Mouse (Mus musculus) monocyte, adult 5-6 weeks (primary cell): ENCODE data around the gene Slc47a1. TPM values are rescaled to one million over a fixed set of nuclear protein-coding genes. Genes with fewer than 3 reads are reported as not detected.

Experiments
- total RNA-seq: library from RNA; stranded (forward); fragments of 200-1000, 200-491, 200-594 nt; gene quantifications from 3 replicates; pipeline ENCODE4 v1.2.3, GENCODE M21; 2017

Gene Slc47a1
- total RNA-seq, 1 experiment from 2014 or later = not detected

Other genes with a start within 250 kb of the Slc47a1 start
- 40.7 to 65.8 TPM (median 44.4 TPM) in 3 replicates for gene Usp22, start 203.3 kb downstream of the Slc47a1 start, total RNA-seq
- not detected in 3 replicates for gene Aldh3a1, start 170.8 kb downstream of the Slc47a1 start, total RNA-seq
- gene Aldh3a2, start 110.9 kb downstream of the Slc47a1 start, total RNA-seq = 54.7 to 73.1 TPM (median 66.9 TPM) in 3 replicates
- not detected in 3 replicates for gene Slc47a2, start 35.5 kb downstream of the Slc47a1 start, total RNA-seq
- not detected in 3 replicates for gene Rnf112, start 75.8 kb upstream of the Slc47a1 start, total RNA-seq
- not detected in 3 replicates for gene Mfap4, start 107.1 kb upstream of the Slc47a1 start, total RNA-seq
- 14.7 to 31.5 TPM (median 15.7 TPM) in 3 replicates for gene Mapk7, start 116.1 kb upstream of the Slc47a1 start, total RNA-seq
- gene B9d1, start 126.8 kb upstream of the Slc47a1 start, total RNA-seq = not detected in 3 replicates
- gene Epn2, start 201.3 kb upstream of the Slc47a1 start, total RNA-seq = 1.7 to 2.5 TPM in 2 of 3 replicates, not detected in the other